Mouse (Mus musculus): ENCODE results near the gene Hoxd3.

The Hoxd3 gene

GRCm38 (mm10) chr2:74730331-74730730 lies 18.6 kb downstream of the Hoxd3 start:
- DNase-seq (ENCODE audit: low spot score) = no peak

- no peak for DNase-seq (ENCODE audit: low spot score)
These were observed 19.3 kb downstream of the Hoxd3 start for GRCm38 (mm10) chr2:74731055-74731454.

- DNase-seq (ENCODE audit: low spot score) = no peak
These were observed 20.2 kb downstream of the Hoxd3 start for GRCm38 (mm10) chr2:74731799-74732512.

GRCm38 (mm10) chr2:74732513-74733316 lies 21.0 kb downstream of the Hoxd3 start:
- DNase-seq (ENCODE audit: low spot score) = no peak

GRCm38 (mm10) chr2:74733317-74733661 lies 21.6 kb downstream of the Hoxd3 start:
- peak; percentile 3 for DNase-seq (ENCODE audit: low spot score)

GRCm38 (mm10) chr2:74733765-74734164 lies 22.0 kb downstream of the Hoxd3 start:
- DNase-seq (ENCODE audit: low spot score) = peak; percentile 1

GRCm38 (mm10) chr2:74734451-74734850 lies 22.7 kb downstream of the Hoxd3 start:
- DNase-seq (ENCODE audit: low spot score) = peak; percentile 47

GRCm38 (mm10) chr2:74734996-74735811 lies 23.5 kb downstream of the Hoxd3 start:
- DNase-seq (ENCODE audit: low spot score) = no peak

GRCm38 (mm10) chr2:74735851-74736687 lies 24.3 kb downstream of the Hoxd3 start:
- peak; percentile 27 for DNase-seq (ENCODE audit: low spot score)

GRCm38 (mm10) chr2:74736688-74737577 lies 25.2 kb downstream of the Hoxd3 start:
- DNase-seq (ENCODE audit: low spot score) = peak; percentile 2

GRCm38 (mm10) chr2:74737578-74738070 lies 25.9 kb downstream of the Hoxd3 start:
- DNase-seq (ENCODE audit: low spot score) = peak; percentile 7

- peak; percentile 37 for DNase-seq (ENCODE audit: low spot score)
These were observed 27.1 kb downstream of the Hoxd3 start for GRCm38 (mm10) chr2:74738623-74739475.

GRCm38 (mm10) chr2:74739476-74739800 lies 27.7 kb downstream of the Hoxd3 start:
- no peak for DNase-seq (ENCODE audit: low spot score)

- DNase-seq (ENCODE audit: low spot score) = peak; percentile 2
These were observed 28.1 kb downstream of the Hoxd3 start for GRCm38 (mm10) chr2:74739869-74740268.

GRCm38 (mm10) chr2:74740311-74741091 lies 28.8 kb downstream of the Hoxd3 start:
- DNase-seq (ENCODE audit: low spot score) = peak; percentile 23

GRCm38 (mm10) chr2:74741252-74741978 lies 29.7 kb downstream of the Hoxd3 start:
- peak; percentile 9 for DNase-seq (ENCODE audit: low spot score)

GRCm38 (mm10) chr2:74741979-74742277 lies 30.2 kb downstream of the Hoxd3 start:
- no peak for DNase-seq (ENCODE audit: low spot score)
